Mouse (Mus musculus) lung, postnatal 25 days (tissue): Measurements from ENCODE around the gene Irgq.
"Not testable (repeated sequence)": the region's sequence is repeated elsewhere in the genome, so short reads cannot be mapped to it uniquely, and the experiment has no call there.

ENCODE experiments used
- DNase-seq: peaks from one replicate; pipeline ENCODE4 v3.0.0; 2022; ENCODE audit warnings: low spot score

Gene Irgq

GRCm38 (mm10) chr7:24516319-24516718, 14.2 kb upstream of the Irgq start:
- not testable (repeated sequence) for DNase-seq

GRCm38 (mm10) chr7:24517077-24517476, 13.4 kb upstream of the Irgq start:
- DNase-seq = no peak

GRCm38 (mm10) chr7:24517654-24518053, 12.8 kb upstream of the Irgq start:
- DNase-seq = no peak

- no peak for DNase-seq
Observed at GRCm38 (mm10) chr7:24519130-24519529, 11.4 kb upstream of the Irgq start.

GRCm38 (mm10) chr7:24520054-24520453, 10.4 kb upstream of the Irgq start:
- DNase-seq = not testable (repeated sequence)

- no peak for DNase-seq
Observed at GRCm38 (mm10) chr7:24522805-24523204, 7.7 kb upstream of the Irgq start.

GRCm38 (mm10) chr7:24523723-24524122, 6.8 kb upstream of the Irgq start:
- no peak for DNase-seq

- no peak for DNase-seq
Observed at GRCm38 (mm10) chr7:24524978-24525377, 5.5 kb upstream of the Irgq start.

- no peak for DNase-seq
Observed at GRCm38 (mm10) chr7:24525686-24526420, 4.6 kb upstream of the Irgq start.

- no peak for DNase-seq
Observed at GRCm38 (mm10) chr7:24528861-24529260, 1.6 kb upstream of the Irgq start.

GRCm38 (mm10) chr7:24529580-24529979, 909 bp upstream of the Irgq start:
- no peak for DNase-seq

- peak; percentile 78 for DNase-seq
Observed at GRCm38 (mm10) chr7:24531211-24531971, 902 bp downstream of the Irgq start.

- no peak for DNase-seq
Observed at GRCm38 (mm10) chr7:24533031-24533571, 2.6 kb downstream of the Irgq start.

- DNase-seq = no peak
Observed at GRCm38 (mm10) chr7:24533806-24534205, 3.3 kb downstream of the Irgq start.

GRCm38 (mm10) chr7:24534301-24534700, 3.8 kb downstream of the Irgq start:
- DNase-seq = no peak

- DNase-seq = no peak
Observed at GRCm38 (mm10) chr7:24537081-24537480, 6.6 kb downstream of the Irgq start.

GRCm38 (mm10) chr7:24537591-24537990, 7.1 kb downstream of the Irgq start:
- DNase-seq = no peak

GRCm38 (mm10) chr7:24538154-24538553, 7.7 kb downstream of the Irgq start:
- DNase-seq = no peak

GRCm38 (mm10) chr7:24538701-24539100, 8.2 kb downstream of the Irgq start:
- no peak for DNase-seq

GRCm38 (mm10) chr7:24539686-24540085, 9.2 kb downstream of the Irgq start:
- no peak for DNase-seq

GRCm38 (mm10) chr7:24544506-24544905, 14.0 kb downstream of the Irgq start:
- no peak for DNase-seq

- DNase-seq = no peak
Observed at GRCm38 (mm10) chr7:24546068-24546614, 15.7 kb downstream of the Irgq start, which contains the start of the genes Pinlyp and Xrcc1. TSS of gene Pinlyp (minus strand) at chr7:24546118. TSS of gene Xrcc1 (plus strand) at chr7:24546289.
